Mouse (Mus musculus) Patski (cell line): Measurements from ENCODE around the gene Naip2. TPM values are rescaled to one million over a fixed set of nuclear protein-coding genes. Genes with fewer than 3 reads are reported as not detected.
"Not testable (repeated sequence)": the region's sequence is repeated elsewhere in the genome, so short reads cannot be mapped to it uniquely, and the experiment has no call there.

ENCODE experiments used
- ATAC-seq: fragments of 100-300 bp; one replicate; pipeline ENCODE4 v1.8.0; 2021
- CTCF ChIA-PET: fragments of 350-600 bp; sonication (Branson Sonifier 250); formaldehyde crosslinking; loops from one replicate; lab custom pipeline; 2022; ENCODE audit warnings: inconsistent platforms; lab: Charles Lee
- POLR2A ChIA-PET: fragments of 350-600 bp; sonication (Branson Sonifier 250); formaldehyde crosslinking; loops from one replicate; lab custom pipeline; 2022; ENCODE audit warnings: antibody characterized with exemption, inconsistent platforms; lab: Charles Lee
- DNase-seq: peaks from one replicate; pipeline ENCODE4 v3.0.0-alpha.2; 2011; ENCODE audit warnings: low read depth, low spot score
- H3K27me3 ChIP-seq: fragments of 371-371 bp; one replicate; pipeline ENCODE4 v1.5.1; 2021
- CTCF ChIP-seq: fragments of 100-300 bp; IDR thresholded peaks from one replicate; pipeline ENCODE4 v1.5.1; 2021
- in situ Hi-C: fragments of 300-500 bp; cut with MboI; formaldehyde crosslinking; loops from 3 replicates; pipeline ENCODE4 v1.11.1; 2018; ENCODE audit warnings: low pct_unique_long_range_greater_than_20kb, mixed read lengths
- polyA plus RNA-seq: library from polyadenylated mRNA; unstranded; gene quantifications from one replicate; pipeline ENCODE4 v1.2.3, GENCODE M21; 2021

The Naip2 gene
- polyA plus RNA-seq, 1 experiment from 2014 or later, result 0.39 TPM

DNA sequence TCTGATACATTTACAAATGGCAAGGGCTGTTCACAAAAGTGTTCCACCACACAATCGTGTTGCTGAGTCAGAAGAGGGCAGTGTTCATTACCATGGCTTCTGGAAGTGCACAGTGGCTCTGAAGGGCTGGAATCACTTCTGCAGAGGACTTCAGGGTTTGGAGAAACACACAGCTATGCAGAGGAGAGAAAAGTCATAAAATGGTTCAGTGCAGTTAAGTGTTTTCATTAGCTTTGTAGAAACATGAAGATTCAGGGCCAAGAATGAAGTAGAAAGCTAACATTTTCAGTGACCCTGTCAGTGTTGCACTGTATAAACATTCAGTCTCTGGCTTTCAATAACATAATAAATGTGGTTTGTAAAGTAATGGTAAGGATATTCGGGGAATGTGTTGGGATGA, 35.5 kb downstream of the Naip2 start:
- TF ChIP-seq CTCF, result peak; percentile 11
- CTCF ChIA-PET, DNase-seq, in situ Hi-C loops, POLR2A ChIA-PET, H3K27me3 ChIP-seq: not testable (repeated sequence)
- ATAC-seq, result peak; percentile 47

DNA sequence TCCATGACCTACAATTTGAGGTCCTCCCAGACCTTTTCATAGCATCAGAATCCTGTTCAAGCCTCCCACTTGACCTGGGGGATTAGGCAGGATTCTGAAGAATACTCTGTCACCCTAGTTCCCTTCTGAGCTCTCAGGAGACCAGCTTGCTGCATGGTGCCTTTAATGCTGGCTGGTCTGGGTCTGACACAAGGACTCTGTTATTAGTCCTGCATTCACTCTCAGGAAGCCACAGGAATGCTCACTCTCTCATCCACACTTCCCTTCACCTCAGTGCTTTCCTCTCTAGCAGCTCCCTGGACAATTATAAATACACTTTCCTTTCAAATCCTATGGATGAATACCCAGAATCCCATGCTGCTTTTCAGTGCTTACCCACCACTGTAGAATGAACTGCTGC, 39.4 kb downstream of the Naip2 start:
- DNase-seq, POLR2A ChIA-PET, in situ Hi-C loops, H3K27me3 ChIP-seq, CTCF ChIA-PET: not testable (repeated sequence)
- ATAC-seq, result peak; percentile 92

DNA sequence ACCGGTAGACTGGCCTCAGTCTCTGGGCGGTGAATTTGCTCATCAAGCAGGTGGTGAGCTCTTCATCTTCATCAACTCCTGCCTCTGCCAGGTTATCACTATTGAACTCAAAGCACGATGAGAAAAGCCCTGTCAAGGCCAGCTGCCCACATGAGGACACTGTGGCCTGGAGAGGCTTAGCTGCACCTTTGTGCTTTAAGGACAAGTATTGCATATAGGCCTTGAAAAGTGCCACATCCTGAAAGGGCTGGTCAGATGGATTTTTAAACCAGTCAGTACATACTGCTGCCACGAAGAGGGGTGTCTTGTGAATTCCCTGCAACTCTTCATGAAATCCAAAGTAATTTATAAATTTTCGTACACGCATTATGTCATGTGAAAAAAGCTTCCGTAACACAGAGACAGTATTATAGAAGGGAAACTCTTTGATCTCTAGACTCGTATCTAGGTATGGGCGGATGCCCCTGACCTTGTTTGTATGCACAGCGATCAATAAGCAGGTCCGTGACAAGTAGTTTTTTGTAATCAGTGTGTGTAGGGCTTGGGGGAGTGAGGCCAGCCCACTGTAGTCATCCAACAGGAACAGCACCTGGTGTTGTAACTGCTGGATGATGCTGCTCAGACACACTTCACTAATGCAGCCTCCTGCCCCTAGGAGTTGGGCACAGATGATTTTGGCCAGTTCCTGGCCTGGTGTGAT, 40.6 kb downstream of the Naip2 start:
- in situ Hi-C loops, ATAC-seq, CTCF ChIA-PET, POLR2A ChIA-PET, DNase-seq, H3K27me3 ChIP-seq: not testable (repeated sequence)

DNA sequence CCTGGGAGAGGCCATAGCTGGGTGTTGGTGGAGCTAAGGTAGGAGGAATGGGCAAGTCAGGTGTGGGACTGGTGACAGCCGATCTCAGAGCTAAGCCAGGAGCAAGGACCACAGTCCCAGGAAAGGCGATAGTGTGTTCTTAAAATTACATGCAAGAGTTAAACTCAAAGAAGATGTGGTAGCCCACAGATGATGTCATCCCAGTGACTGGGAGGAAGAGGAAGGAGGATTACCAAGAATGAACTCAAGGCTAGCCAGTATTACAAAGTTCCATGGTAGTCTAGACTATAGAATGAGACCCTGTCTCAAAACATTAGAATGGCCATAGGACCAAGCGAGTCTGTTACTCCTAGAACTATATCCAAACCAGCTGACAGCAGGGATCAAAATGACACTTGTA, 45.3 kb downstream of the Naip2 start:
- TF ChIP-seq CTCF, result no peak
- H3K27me3 ChIP-seq, result no peaks in the 10 kb centered on the region
- POLR2A ChIA-PET, result no interaction called here
- no peak for ATAC-seq
- DNase-seq, result no peak
- in situ Hi-C loops, result no loop called here
- CTCF ChIA-PET, result interaction anchor here (2.2 kb wide), 1 partner anchor 8 kb away, joined by 5 read pairs; no protein-coding TSS in a partner anchor

DNA sequence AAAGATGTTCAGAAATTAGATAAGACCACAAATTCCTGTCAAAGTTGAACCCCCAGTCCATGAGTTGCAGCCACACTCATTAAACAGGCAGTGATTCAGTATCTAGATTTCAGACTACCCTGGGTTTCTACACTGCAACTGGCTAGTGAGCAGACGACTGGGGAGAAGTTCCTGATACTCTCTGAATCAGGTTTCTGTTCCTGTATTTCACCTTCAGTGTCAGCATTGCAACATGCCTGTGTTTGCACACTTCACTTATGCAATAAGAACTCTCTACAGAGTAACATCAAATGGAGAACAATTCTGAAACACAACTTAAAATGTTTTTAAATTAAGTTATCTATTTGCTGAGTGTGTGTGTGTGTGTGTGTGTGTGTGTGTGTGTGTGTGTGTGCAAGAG, 49.2 kb downstream of the Naip2 start:
- POLR2A ChIA-PET, result no interaction called here
- in situ Hi-C loops, result no loop called here
- ATAC-seq (no peak), DNase-seq (no peak)
- no peaks in the 10 kb centered on the region for H3K27me3 ChIP-seq
- TF ChIP-seq CTCF, result no peak
- CTCF ChIA-PET, result no interaction called here

DNA sequence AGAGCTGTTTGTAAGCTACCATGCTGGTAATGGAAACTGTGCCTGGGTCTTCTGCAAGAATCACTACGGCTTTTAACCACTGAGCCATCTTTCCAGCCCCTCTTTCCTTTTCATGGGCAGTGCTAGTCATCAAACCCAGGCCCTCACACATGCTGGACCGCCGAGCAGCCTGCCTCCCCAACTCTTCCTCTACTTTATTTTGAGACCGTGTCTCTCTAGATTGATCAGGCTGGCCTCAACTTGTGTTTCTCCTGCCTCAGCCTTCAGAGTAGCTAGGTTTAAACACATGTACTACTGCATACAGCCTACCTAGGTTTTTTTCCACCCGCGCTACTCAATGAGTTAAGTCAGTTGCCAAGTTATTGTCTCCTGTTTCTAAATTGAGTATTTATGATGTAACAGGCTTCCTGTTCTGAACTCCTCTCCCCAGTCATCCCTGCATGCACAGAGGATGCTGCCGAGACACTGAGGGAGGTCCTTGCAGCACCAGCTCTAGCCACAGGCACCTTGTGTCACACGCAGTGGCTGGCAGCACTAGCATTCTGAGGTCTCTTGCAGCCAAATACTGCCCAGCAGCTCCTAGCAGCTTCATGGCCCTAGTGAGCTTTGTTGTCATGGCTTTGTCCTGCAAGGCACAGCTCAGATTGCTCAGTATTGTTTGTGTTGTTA, 60.1 kb downstream of the Naip2 start:
- H3K27me3 ChIP-seq, result no peaks in the 10 kb centered on the region
- ATAC-seq, result no peak
- in situ Hi-C loops, result no loop called here
- no peak for DNase-seq
- ChIA-PET POLR2A (no interaction called here), CTCF (no interaction called here)
- TF ChIP-seq CTCF, result no peak

DNA sequence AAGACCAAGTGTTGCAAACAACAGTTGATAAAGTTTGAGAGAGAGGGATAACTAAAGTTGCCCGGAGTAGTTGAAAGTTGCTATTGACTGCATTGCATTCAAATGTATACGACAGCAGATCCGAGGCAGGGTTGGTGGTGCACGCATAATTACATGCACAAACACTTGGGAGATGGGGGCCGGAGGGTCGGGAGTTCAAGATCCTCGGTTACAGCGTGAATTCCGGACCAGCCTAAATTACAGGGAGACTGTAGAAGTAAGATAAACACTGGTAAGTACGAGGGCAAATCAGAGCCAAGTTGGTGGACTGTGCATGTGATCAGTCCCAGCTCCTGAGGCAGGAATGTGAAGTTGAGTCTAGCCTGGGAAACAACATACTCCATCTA, 76.6 kb downstream of the Naip2 start:
- DNase-seq (no peak), ATAC-seq (no peak)
- H3K27me3 ChIP-seq, result no peaks in the 10 kb centered on the region
- in situ Hi-C loops, result no loop called here
- TF ChIP-seq CTCF, result no peak
- CTCF ChIA-PET, result no interaction called here
- POLR2A ChIA-PET, result interaction anchor here (0.6 kb wide), 1 partner anchor 288 kb away, joined by 3 read pairs; no protein-coding TSS in a partner anchor

DNA sequence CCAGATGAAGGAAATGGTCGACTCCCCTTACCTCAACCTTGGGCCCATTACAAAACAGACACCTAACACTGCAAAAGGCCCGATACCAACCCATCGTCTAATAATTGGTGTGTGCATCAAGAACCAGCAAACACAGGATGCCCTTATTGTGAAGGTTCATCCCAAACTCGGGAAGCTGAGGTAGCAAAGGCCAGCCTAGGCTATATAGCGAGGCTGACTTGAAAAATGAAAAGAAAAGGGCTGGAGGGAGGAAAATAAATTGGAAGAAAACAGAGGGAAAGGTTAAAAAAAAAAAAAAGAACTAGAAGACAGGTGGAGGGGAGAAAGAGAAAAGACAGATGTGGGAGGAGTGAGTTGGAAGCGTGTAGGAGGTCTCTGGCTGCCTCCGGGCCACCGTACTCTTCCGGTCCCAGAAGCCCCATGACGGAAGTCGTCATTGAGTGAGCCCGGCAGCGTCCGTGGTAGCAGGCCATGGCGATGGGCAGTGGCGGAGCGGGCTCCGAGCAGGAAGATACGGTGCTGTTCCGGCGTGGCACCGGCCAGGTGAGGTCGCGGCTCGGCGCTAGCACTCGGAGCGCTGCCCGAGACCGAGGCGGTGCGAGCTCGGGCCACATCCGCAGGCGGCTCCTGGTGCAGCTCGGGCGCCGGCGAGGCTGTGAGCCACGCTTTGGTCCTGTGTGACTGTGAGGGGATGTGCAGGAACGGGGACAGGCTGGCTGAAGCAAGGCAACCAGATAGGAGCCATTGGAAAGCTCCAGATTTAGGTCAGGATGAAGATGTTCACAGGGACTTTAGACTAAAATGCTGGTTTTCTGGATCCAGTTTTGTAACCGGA, 77.3 kb downstream of the Naip2 start, which contains the start of gene Smn1:
Gene Smn1, plus strand, starts transcription at position 430 of the 835 bp plus-strand sequence.
- in situ Hi-C loops, result no loop called here
- no peak for TF ChIP-seq CTCF
- ChIA-PET CTCF (no interaction called here), POLR2A (interaction anchor here (0.6 to 0.8 kb wide), 2 partner anchors 17 to 289 kb away, joined by 3 to 6 read pairs; partner anchors contain the start of gene Serf1)
- no peaks in the 10 kb centered on the region for H3K27me3 ChIP-seq
- DNase-seq (peak; percentile 49), ATAC-seq (peak; percentile 85)

DNA sequence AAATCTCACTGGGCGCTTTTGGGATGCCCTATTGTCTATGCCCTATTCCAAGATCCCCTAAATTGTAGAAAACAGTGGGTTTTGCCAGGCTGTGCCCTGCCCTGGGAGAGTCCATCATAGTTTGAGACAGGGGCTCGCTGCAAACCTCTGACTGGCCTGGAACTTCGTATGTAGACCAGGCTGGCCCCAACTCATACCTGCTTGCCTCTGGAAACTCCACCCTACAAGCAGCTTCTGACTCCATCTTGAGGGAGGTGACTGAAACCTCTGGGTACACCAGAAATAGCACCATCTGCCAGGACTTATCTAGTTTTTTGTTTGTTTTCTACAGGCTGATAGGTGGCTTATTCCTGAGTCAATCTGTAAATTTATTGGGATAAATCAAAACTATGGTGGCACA, 77.9 kb downstream of the Naip2 start:
- ATAC-seq (no peak), DNase-seq (no peak)
- ChIA-PET CTCF (no interaction called here), POLR2A (interaction anchor here (0.8 kb wide), 1 partner anchor 16 kb away, joined by 6 read pairs; the partner anchor contains the start of gene Serf1)
- H3K27me3 ChIP-seq, result no peaks in the 10 kb centered on the region
- in situ Hi-C loops, result no loop called here
- TF ChIP-seq CTCF, result no peak

DNA sequence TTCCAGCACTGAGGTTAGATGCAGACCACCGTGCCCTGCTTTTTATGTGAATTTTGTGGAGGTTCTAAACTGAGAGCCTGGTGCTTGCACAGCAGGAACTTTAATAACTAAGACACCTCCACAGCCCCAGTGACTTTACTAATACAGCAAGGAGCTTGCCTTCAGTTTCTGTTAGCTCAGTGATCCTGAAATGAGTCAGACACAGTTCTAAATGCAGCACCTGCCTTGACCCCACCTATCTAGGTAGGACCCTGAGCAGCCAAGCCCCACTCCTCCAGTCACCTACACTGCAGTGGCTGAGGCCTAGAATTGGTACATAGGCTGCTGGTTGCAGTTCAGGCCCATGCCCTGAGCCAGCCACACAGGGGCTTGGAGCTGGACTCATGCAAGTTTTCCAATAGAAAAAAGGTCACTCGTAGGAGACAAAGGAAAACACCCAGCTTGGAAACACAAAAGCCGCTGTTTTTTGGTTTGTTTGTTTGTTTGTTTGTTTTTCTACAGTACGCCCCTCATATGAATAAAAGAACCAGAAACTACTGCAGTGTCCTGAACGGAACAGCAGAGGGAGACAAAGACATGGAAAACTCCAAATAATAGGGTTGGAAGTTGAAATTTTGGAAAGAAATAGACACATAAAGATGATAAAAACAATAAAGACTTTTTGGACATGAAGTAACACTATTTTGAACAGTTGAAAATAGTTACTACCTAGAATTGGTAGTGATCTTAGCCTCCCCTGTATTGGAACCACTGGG, 89.5 kb downstream of the Naip2 start:
- in situ Hi-C loops, result loop anchor here (10.0 kb wide), 1 partner anchor 352 kb away; no protein-coding TSS in a partner anchor

More for the DNA sequence above, 89.5 kb downstream of the Naip2 start:
- ChIA-PET CTCF (interaction anchor here (1.0 kb wide), 1 partner anchor 16 kb away, joined by 3 read pairs; no protein-coding TSS in a partner anchor), POLR2A (no interaction called here)
- no peak for TF ChIP-seq CTCF
- ATAC-seq (no peak), DNase-seq (no peak)
- H3K27me3 ChIP-seq, result no peaks in the 10 kb centered on the region
